Mouse (Mus musculus) embryonic facial prominence, embryonic 14.5 days (tissue): ENCODE measurements around the gene Hoxb5. TPM values are rescaled to one million over a fixed set of nuclear protein-coding genes. Genes with fewer than 3 reads are reported as not detected.

Experiments
- ATAC-seq: fragments of 200-750 bp; cut with Nextera tagmentation; 2 replicates; pipeline ENCODE4 v1.8.0; 2017; ENCODE audit warnings: low read depth, moderate number of reproducible peaks, moderate TSS enrichment
- DNase-seq: peaks from one replicate; pipeline ENCODE4 v3.0.0-alpha.2; 2015; ENCODE audit warnings: low spot score
- H3K27ac ChIP-seq: fragments of 300-500 bp; sonication (generic); replicated peaks from 2 replicates; pipeline ENCODE4 v1.5.1; 2014; ENCODE audit warnings: low read depth, mild to moderate bottlenecking, low read length, moderate library complexity
- H3K27me3 ChIP-seq: fragments of 300-500 bp; sonication (generic); replicated peaks from 2 replicates; pipeline ENCODE4 v1.6.1; 2014; ENCODE audit warnings: low read length; ENCODE audit not compliant: control insufficient read depth, insufficient read depth
- H3K36me3 ChIP-seq: fragments of 300-500 bp; sonication (generic); 2 replicates; pipeline ENCODE4 v1.6.1; 2014; ENCODE audit warnings: low read length, mixed read lengths; ENCODE audit not compliant: control insufficient read depth, insufficient read depth
- H3K4me1 ChIP-seq: fragments of 300-500 bp; sonication (generic); 2 replicates; pipeline ENCODE4 v1.6.1; 2014; ENCODE audit warnings: antibody characterized with exemption, low read length; ENCODE audit not compliant: control insufficient read depth, insufficient read depth
- H3K4me2 ChIP-seq: fragments of 300-500 bp; sonication (generic); 2 replicates; pipeline ENCODE4 v1.6.1; 2014; ENCODE audit warnings: low read depth, mild to moderate bottlenecking, low read length, moderate library complexity, mixed read lengths
- H3K4me3 ChIP-seq: fragments of 300-500 bp; sonication (generic); 2 replicates; pipeline ENCODE4 v1.5.1; 2014; ENCODE audit warnings: low read depth, mild to moderate bottlenecking, low read length
- H3K9ac ChIP-seq: fragments of 300-500 bp; sonication (generic); 2 replicates; pipeline ENCODE4 v1.6.1; 2014; ENCODE audit warnings: low read depth, mild to moderate bottlenecking, low read length, moderate library complexity, mixed read lengths
- H3K9me3 ChIP-seq: fragments of 300-500 bp; sonication (generic); 2 replicates; pipeline ENCODE4 v1.6.1; 2016; ENCODE audit warnings: low read length; ENCODE audit not compliant: control insufficient read depth
- WGBS: fragments of 180-500 bp; shearing (Covaris S2); extraction: QIAGEN DNeasy Blood & Tissue Kit; methylation state at CpG from one replicate; pipeline ENCODE4 v1.1.7; 2014; 5-methylcytosine and 5-hydroxymethylcytosine counted together
- polyA plus RNA-seq: library from polyadenylated mRNA; unstranded; fragments of >200 nt; fragmentation: Nextera tagmentation; extraction: Ambion mirVana; gene quantifications from 2 replicates; pipeline ENCODE4 v1.2.1, GENCODE M21; 2014

Hoxb5 gene
- polyA plus RNA-seq, 1 experiment from 2014 or later, result 1.8 TPM

GRCm38 (mm10) chr11:96290705-96291355 is 12.3 kb upstream of the Hoxb5 start:
- H3K36me3 ChIP-seq, result no peaks in the 10 kb centered on the region
- no peak overlapping the region for H3K4me2 ChIP-seq
- WGBS, result 4% methylated on average over 17 of the region's 17 CpGs
- H3K4me1 ChIP-seq, result no peaks in the 10 kb centered on the region
- no peak overlapping the region for H3K4me3 ChIP-seq
- no peak overlapping the region for H3K9ac ChIP-seq
- no peak for ATAC-seq
- no peaks in the 10 kb centered on the region for H3K9me3 ChIP-seq
- no peak overlapping the region for H3K27ac ChIP-seq
- peaks cover 99% of the 10 kb centered on the region for H3K27me3 ChIP-seq
- no peak for DNase-seq

GRCm38 (mm10) chr11:96291681-96292564 is 11.2 kb upstream of the Hoxb5 start, which contains the start of gene Hoxb6:
Gene Hoxb6, plus strand, starts transcription at chr11:96292476.
- Histone ChIP-seq H3K27ac (no peak within 1 kb of the TSS; the same call in 1 of the 2 replicates), H3K27me3 (peaks cover 99% of the 10 kb centered on the region), H3K4me1 (no peaks in the 10 kb centered on the region), H3K4me3 (peak within 1 kb of the TSS; percentile 2; the same call in 1 of the 2 replicates), H3K4me2 (no peak within 1 kb of the TSS), H3K36me3 (no peaks in the 10 kb centered on the region), H3K9ac (0 out of 2 replicates have a peak within 1 kb of the TSS, but pooled peaks have one; percentile 19), H3K9me3 (no peaks in the 10 kb centered on the region)
- DNase-seq (no peak), ATAC-seq (no peak)
- 3% methylated on average over 22 of the region's 22 CpGs for whole genome bisulfite sequencing

DNA sequence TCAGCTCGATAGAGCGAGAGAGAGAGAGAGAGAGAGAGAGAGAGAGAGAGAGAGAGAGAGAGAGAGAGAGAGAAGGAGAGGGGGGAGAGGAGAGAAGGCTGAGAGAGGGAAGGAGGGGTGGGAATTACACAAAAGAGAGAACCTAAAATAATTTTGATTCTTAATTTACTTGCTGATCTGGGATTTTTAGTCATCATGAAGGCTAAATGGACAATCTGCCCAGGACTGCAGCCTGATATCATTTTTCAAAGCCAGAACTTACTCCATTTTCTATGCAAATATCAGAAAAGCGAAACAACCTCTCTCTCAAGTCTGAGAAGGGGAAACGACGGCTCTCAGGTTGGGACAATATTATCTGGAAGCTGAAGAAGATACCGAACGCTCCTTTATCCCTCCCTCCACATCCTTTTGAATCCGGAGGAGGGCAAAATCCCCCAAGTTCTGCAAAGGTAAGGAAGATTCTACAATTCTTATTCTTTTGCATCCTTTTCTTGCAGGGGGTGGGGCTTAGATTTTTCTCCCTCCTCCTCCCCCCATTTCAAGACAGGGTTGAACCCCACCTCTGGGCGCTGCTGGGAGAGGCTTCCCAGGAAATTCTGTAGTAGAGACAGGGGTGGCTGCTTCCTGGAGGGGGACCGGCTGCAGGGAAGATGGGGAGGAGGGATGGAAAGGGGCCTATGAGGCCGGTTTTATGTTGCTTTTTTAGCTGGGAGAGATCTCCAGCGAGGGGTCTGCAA is 10.4 kb upstream of the Hoxb5 start:
- Histone ChIP-seq H3K9me3 (no peaks in the 10 kb centered on the region), H3K9ac (0 out of 2 replicates have a peak overlapping the region, but pooled peaks have one; percentile 19), H3K4me1 (no peaks in the 10 kb centered on the region), H3K27ac (no peak overlapping the region), H3K4me2 (no peak overlapping the region), H3K36me3 (no peaks in the 10 kb centered on the region), H3K27me3 (peaks cover 99% of the 10 kb centered on the region), H3K4me3 (no peak overlapping the region; the same call in 1 of the 2 replicates)
- DNase-seq (no peak), ATAC-seq (no peak)
- 2% methylated on average over 12 of the region's 12 CpGs for WGBS

DNA sequence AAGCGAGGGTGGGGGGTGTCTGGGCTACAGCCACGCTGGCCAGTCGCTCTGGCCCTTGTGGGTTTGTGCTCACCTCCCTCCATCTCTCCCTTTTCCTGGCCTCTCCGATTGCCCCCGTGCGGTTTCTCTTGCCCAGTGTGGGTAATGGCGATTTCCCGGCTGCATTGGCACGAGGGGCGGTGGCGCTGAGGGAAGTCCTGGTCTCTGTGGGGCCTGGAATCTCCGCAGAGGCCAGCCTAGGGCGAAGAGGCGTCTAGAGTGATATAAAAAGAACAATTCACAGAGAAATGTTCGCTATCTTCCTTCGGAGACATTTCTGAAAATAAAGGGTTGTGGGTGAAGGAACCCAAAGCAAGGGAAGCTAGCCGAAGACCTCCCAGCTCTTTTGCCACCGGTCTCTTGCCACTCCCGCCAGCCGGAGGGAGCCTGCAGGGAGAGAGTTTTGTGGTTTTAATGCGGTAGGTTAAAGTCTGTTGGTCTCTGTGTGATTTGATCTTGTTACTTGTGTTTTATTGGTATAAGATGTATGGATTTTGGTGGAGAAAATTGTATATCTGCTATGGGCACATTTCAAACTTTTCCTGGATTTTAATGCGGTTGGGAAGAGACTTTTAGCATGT is 9.7 kb upstream of the Hoxb5 start:
- 0 out of 2 replicates have a peak overlapping the region, but pooled peaks have one; percentile 19 for H3K9ac ChIP-seq
- H3K27ac ChIP-seq, result no peak overlapping the region
- peaks cover 99% of the 10 kb centered on the region for H3K27me3 ChIP-seq
- H3K36me3 ChIP-seq, result no peaks in the 10 kb centered on the region
- no peak overlapping the region for H3K4me2 ChIP-seq
- H3K4me3 ChIP-seq, result peak overlapping the region; percentile 2; the same call in 1 of the 2 replicates
- DNase-seq (no peak), ATAC-seq (no peak)
- no peaks in the 10 kb centered on the region for H3K9me3 ChIP-seq
- under 1% methylated on average over 20 of the region's 22 CpGs for WGBS
- no peaks in the 10 kb centered on the region for H3K4me1 ChIP-seq

DNA sequence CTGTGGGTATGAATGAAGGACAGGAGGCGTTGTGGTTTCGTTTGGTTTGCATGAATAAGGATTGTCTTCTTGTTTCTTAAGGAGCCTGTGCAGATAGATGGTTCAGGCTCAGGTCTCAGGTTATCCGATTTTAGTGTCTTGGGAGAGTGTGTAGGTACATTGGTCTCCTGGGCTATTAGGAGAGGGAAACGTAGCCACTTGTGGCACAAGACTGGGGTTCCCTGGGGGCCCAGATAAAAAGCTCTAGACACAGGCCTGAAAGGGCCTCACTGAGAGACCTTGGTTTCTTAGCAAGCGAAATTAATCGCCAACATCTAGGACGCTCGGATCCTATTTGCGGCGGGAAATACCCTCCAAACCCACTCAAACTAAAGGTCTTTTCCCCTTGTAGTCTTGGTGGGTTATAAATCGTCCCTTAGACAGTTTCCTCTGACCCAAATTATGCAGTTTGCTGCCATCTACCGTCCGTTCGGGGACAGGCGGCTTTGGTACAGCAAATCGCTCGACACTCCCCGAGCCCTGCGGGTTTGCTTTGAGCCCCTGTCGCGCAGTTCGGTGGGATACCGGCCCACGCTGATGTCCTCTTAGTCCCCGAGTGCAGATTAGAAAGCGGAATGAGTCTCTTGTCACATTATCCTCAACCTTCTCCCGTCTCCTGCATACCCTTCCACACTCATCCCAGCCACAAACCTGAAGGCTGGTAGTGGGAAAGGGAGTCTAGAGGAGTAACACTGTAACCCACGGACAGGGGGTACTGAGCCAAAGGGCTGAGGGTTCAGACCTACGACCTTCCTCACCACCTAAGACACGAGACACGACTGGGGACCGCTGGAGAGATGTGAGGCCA is 8.7 kb upstream of the Hoxb5 start:
- Histone ChIP-seq H3K4me3 (peak overlapping the region; percentile 10; the same call in 1 of the 2 replicates), H3K4me2 (no peak overlapping the region), H3K27me3 (peaks cover 99% of the 10 kb centered on the region), H3K27ac (no peak overlapping the region), H3K36me3 (no peaks in the 10 kb centered on the region), H3K9ac (no peak overlapping the region), H3K4me1 (no peaks in the 10 kb centered on the region), H3K9me3 (no peaks in the 10 kb centered on the region)
- under 1% methylated on average over 32 of the region's 32 CpGs for WGBS
- peak; percentile 72 for DNase-seq
- ATAC-seq, result no peak

GRCm38 (mm10) chr11:96295092-96295835 is 7.9 kb upstream of the Hoxb5 start:
- no peaks in the 10 kb centered on the region for H3K9me3 ChIP-seq
- no peaks in the 10 kb centered on the region for H3K4me1 ChIP-seq
- peaks cover 99% of the 10 kb centered on the region for H3K27me3 ChIP-seq
- ATAC-seq, result no peak
- WGBS, result 0% methylated on average over 29 of the region's 30 CpGs
- peak overlapping the region; percentile 10; the same call in 1 of the 2 replicates for H3K4me3 ChIP-seq
- H3K4me2 ChIP-seq, result no peak overlapping the region
- no peak for DNase-seq
- H3K9ac ChIP-seq, result no peak overlapping the region
- H3K27ac ChIP-seq, result no peak overlapping the region
- no peaks in the 10 kb centered on the region for H3K36me3 ChIP-seq

GRCm38 (mm10) chr11:96296997-96297396 is 6.1 kb upstream of the Hoxb5 start:
- Histone ChIP-seq H3K9ac (no peak overlapping the region), H3K4me1 (no peaks in the 10 kb centered on the region), H3K4me2 (no peak overlapping the region), H3K36me3 (no peaks in the 10 kb centered on the region), H3K9me3 (no peaks in the 10 kb centered on the region), H3K27ac (no peak overlapping the region), H3K27me3 (peaks cover 100% of the 10 kb centered on the region), H3K4me3 (no peak overlapping the region)
- 7% methylated on average over 2 of the region's 2 CpGs for WGBS
- DNase-seq (no peak), ATAC-seq (no peak)
